Mouse (Mus musculus) liver, embryonic 14.5 days (tissue): Measurements from ENCODE around the gene P3h2. TPM values are rescaled to one million over a fixed set of nuclear protein-coding genes. Genes with fewer than 3 reads are reported as not detected.
A peak's percentile ranks its signal among the peaks of the same experiment; 100 is the strongest.

Experiments used
- ATAC-seq: fragments of 200-750 bp; cut with Nextera tagmentation; 2 replicates; pipeline ENCODE4 v1.8.0; 2017; ENCODE audit warnings: moderate number of reproducible peaks, mild to moderate bottlenecking, moderate library complexity; ENCODE audit not compliant: insufficient read depth
- DNase-seq, 3 experiments: peaks; one replicate each; pipeline ENCODE4 v3.0.0-alpha.2; 2012 to 2013; ENCODE audit warnings: low read depth in 3 of 3, low spot score in 3 of 3
- H3K27ac ChIP-seq: fragments of 300-500 bp; sonication (generic); 2 replicates; pipeline ENCODE4 v1.5.1; 2014; ENCODE audit warnings: moderate library complexity, mild to moderate bottlenecking, control low read depth, inconsistent platforms
- H3K27me3 ChIP-seq: fragments of 300-500 bp; sonication (generic); 2 replicates; pipeline ENCODE4 v1.6.1; 2014; ENCODE audit warnings: mild to moderate bottlenecking, low read length, moderate library complexity; ENCODE audit not compliant: control insufficient read depth, insufficient read depth
- H3K36me3 ChIP-seq: fragments of 300-500 bp; sonication (generic); replicated peaks from 2 replicates; pipeline ENCODE4 v1.6.1; 2014; ENCODE audit warnings: low read depth; ENCODE audit not compliant: control insufficient read depth, insufficient read depth
- H3K4me1 ChIP-seq, 2 experiments: fragments of 200-500 bp in 1 of 2; fragments of 300-500 bp in 1 of 2; sonication (generic) in 1 of 2; replicated peaks; 2 replicates each; pipeline ENCODE4 v1.6.1; 2012 to 2014; ENCODE audit warnings: antibody characterized with exemption in 1 of 2, inconsistent platforms in 1 of 2, low read length in 1 of 2; ENCODE audit not compliant: control insufficient read depth in 2 of 2, insufficient read depth in 2 of 2
- H3K4me2 ChIP-seq: fragments of 300-500 bp; sonication (generic); 2 replicates; pipeline ENCODE4 v1.6.1; 2014; ENCODE audit warnings: low read depth, mild to moderate bottlenecking, control low read depth, moderate library complexity
- H3K4me3 ChIP-seq, 2 experiments: fragments of 200-500 bp in 1 of 2; fragments of 300-500 bp in 1 of 2; sonication (generic) in 1 of 2; 2 replicates each; pipeline ENCODE4 v1.5.1; 2012 to 2014; ENCODE audit warnings: low read depth in 2 of 2, low read length in 2 of 2, mild to moderate bottlenecking in 2 of 2, control low read depth in 1 of 2, inconsistent platforms in 1 of 2, moderate library complexity in 1 of 2; ENCODE audit not compliant: insufficient read depth in 1 of 2
- H3K9ac ChIP-seq: fragments of 300-500 bp; sonication (generic); replicated peaks from 2 replicates; pipeline ENCODE4 v1.6.1; 2014; ENCODE audit warnings: mild to moderate bottlenecking, control low read depth, moderate library complexity
- H3K9me3 ChIP-seq: fragments of 300-500 bp; sonication (generic); 2 replicates; pipeline ENCODE4 v1.6.1; 2016; ENCODE audit warnings: low read length, mixed read lengths; ENCODE audit not compliant: control insufficient read depth
- CTCF ChIP-seq: IDR thresholded peaks from 2 replicates; pipeline ENCODE4 v1.5.1; 2016; ENCODE audit warnings: antibody characterized with exemption, low read depth, control low read depth
- EP300 ChIP-seq: IDR thresholded peaks from 2 replicates; pipeline ENCODE4 v1.6.1; 2016; ENCODE audit warnings: antibody characterized with exemption, low read depth
- WGBS: fragments of 180-500 bp; shearing (Covaris S2); extraction: QIAGEN DNeasy Blood & Tissue Kit; methylation state at CpG from one replicate; pipeline ENCODE4 v1.1.7; 2014; ENCODE audit not compliant: insufficient replicate concordance; 5-methylcytosine and 5-hydroxymethylcytosine counted together
- polyA plus RNA-seq, 2 experiments: library from polyadenylated mRNA; depleted of rRNA in 1 of 2; stranded (reverse) in 1 of 2; unstranded in 1 of 2; fragments of >200 nt; fragmentation: Nextera tagmentation in 1 of 2; extraction: Ambion mirVana in 1 of 2; gene quantifications; 2 replicates each; pipeline versions ENCODE4 v1.2.1 to v1.2.3; 2012 to 2014

P3h2 gene
- polyA plus RNA-seq, 2 experiments: 0.86 to 0.89 TPM

DNA sequence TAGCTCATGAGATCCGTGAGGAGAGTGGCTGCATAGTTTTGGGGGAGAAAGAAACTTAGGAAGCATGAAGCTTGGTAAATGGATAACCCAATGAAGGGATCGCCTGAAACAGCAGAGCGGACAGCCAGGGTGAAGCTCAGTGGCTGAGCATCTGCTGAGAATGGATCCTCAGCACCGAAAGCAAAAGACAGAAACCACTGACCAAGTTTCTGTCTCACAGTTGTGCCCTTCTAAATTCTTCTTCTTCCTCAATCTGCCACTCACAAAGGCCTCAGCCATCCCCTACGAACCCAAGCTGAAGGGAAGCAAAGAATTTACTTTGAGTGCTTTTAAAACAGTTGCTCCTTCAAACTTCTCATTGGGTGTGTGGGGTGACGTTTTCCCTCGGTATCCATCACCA, 134.3 kb downstream of the P3h2 start:
- WGBS: 52% methylated on average over 7 of the region's 7 CpGs
- TF ChIP-seq EP300 (no peak), CTCF (no peak)
- no peak overlapping the region for H3K4me2 ChIP-seq

DNA sequence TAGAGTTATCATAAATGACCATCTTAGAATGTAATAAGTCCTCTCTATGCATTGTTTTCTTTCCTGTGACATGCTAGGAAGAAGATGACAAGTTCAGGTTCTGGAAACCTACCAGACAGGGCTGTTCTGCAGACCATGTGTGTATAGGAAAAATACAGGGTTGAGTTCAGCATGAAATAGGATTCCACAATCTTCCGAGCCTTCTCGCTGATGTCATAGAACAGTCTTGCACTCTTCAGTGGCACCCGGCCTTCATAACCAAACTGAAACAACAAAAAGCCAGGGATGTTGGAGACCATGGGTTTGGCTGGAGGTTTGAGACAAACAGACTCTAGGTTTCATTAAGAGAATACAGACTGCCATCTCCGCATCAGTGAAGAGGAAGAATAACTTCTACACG, 134.9 kb downstream of the P3h2 start:
- ATAC-seq (no peak), DNase-seq (no peak)
- H3K27me3 ChIP-seq: no peaks in the 10 kb centered on the region
- no peak overlapping the region for H3K9ac ChIP-seq
- no peak overlapping the region for H3K27ac ChIP-seq
- 68% methylated on average over 5 of the region's 5 CpGs for WGBS
- no peaks in the 10 kb centered on the region for H3K36me3 ChIP-seq
- H3K4me2 ChIP-seq: no peak overlapping the region
- H3K4me1 ChIP-seq: no peaks in the 10 kb centered on the region
- no peak overlapping the region for H3K4me3 ChIP-seq
- H3K9me3 ChIP-seq: no peaks in the 10 kb centered on the region
- TF ChIP-seq CTCF (no peak), EP300 (no peak)

More for the DNA sequence above, 134.3 kb downstream of the P3h2 start:
- H3K36me3 ChIP-seq: no peaks in the 10 kb centered on the region
- H3K4me1 ChIP-seq: no peaks in the 10 kb centered on the region
- H3K9me3 ChIP-seq: no peaks in the 10 kb centered on the region
- no peaks in the 10 kb centered on the region for H3K27me3 ChIP-seq
- no peak overlapping the region for H3K9ac ChIP-seq
- ATAC-seq (no peak), DNase-seq (no peak)
- H3K4me3 ChIP-seq: no peak overlapping the region
- no peak overlapping the region for H3K27ac ChIP-seq

DNA sequence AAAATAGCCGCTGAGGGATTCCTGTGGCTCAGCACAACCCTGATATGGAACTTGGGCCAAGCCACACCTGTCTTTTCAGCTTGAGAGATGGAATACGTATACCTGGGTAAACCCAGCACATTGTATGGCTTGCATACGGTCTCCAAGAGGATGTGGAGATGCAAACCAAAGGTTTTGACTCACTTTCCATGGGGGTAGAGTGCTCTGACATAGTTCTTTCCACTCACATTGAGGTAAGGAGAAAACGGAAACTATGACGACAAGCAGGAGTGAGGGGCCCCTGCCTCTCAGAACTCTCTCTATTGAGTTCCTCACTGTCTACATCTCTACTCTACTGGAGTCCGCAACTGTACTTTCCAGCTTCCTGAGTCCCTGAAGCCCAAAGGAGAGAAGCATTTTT, 135.4 kb downstream of the P3h2 start:
- Histone ChIP-seq H3K4me3 (no peak overlapping the region), H3K27ac (no peak overlapping the region), H3K36me3 (no peaks in the 10 kb centered on the region), H3K4me2 (no peak overlapping the region), H3K9me3 (no peaks in the 10 kb centered on the region), H3K9ac (no peak overlapping the region), H3K27me3 (no peaks in the 10 kb centered on the region), H3K4me1 (no peaks in the 10 kb centered on the region)
- TF ChIP-seq EP300 (no peak), CTCF (no peak)
- no peak for ATAC-seq
- no peak for DNase-seq
- 71% methylated on average over 6 of the region's 6 CpGs for WGBS

DNA sequence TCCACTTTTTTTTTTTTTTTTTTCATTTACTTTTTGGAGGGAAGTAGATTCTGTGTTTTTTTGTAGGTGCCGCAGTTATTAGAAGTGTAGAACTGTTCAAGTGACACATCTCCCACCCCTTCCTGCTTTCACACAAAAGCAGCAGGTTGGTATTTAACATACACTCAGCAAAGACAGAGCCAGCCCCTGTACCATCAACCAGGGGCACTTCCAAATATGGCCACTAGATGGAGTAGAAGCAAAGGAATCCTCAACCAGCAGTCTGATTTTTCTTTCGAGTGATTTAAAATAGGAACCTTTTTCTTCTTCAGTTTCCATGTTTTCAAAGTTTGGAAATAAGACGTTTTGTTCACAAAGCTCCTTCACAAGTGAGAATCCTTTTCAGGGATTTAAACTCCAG, 138.3 kb downstream of the P3h2 start:
- no peak overlapping the region for H3K4me2 ChIP-seq
- no peak for ATAC-seq
- peak in 1 of 3 experiments; percentile 5 for DNase-seq
- no peak overlapping the region for H3K27ac ChIP-seq
- H3K4me1 ChIP-seq: no peaks in the 10 kb centered on the region
- no peaks in the 10 kb centered on the region for H3K27me3 ChIP-seq
- no peak overlapping the region for H3K9ac ChIP-seq
- H3K36me3 ChIP-seq: no peaks in the 10 kb centered on the region
- 17% methylated on average over 3 of the region's 3 CpGs for whole genome bisulfite sequencing
- no peak overlapping the region for H3K4me3 ChIP-seq
- H3K9me3 ChIP-seq: no peaks in the 10 kb centered on the region
- no peak for TF ChIP-seq EP300
- TF ChIP-seq CTCF: peak; percentile 76

DNA sequence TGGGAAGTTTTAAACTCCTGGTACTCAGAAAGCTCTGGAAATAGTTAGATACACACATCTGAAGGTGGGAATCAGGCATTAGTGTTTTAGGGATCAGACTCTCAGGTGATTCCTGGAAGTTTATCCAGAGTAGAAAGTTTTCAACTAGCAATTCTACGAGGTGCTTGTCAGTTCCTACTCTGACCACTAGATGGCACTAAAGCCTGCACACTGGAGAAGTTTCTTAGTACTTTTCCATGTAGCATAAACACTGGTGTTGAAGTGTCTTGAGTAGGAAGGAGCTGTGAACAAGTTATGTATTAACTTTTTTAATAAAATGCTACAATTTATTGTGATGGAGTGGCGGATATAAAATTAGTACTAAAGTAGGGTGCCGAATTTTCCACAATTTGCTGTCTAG, 141.7 kb downstream of the P3h2 start:
- no peaks in the 10 kb centered on the region for H3K4me1 ChIP-seq
- H3K27me3 ChIP-seq: no peaks in the 10 kb centered on the region
- no peak overlapping the region for H3K9ac ChIP-seq
- H3K4me2 ChIP-seq: no peak overlapping the region
- no peaks in the 10 kb centered on the region for H3K9me3 ChIP-seq
- H3K4me3 ChIP-seq: no peak overlapping the region
- DNase-seq (peak in 1 of 3 experiments; percentile 22), ATAC-seq (no peak)
- TF ChIP-seq CTCF (peak; percentile 79), EP300 (no peak)
- H3K27ac ChIP-seq: no peak overlapping the region
- no peaks in the 10 kb centered on the region for H3K36me3 ChIP-seq
- WGBS: 19% methylated on average over 3 of the region's 3 CpGs

DNA sequence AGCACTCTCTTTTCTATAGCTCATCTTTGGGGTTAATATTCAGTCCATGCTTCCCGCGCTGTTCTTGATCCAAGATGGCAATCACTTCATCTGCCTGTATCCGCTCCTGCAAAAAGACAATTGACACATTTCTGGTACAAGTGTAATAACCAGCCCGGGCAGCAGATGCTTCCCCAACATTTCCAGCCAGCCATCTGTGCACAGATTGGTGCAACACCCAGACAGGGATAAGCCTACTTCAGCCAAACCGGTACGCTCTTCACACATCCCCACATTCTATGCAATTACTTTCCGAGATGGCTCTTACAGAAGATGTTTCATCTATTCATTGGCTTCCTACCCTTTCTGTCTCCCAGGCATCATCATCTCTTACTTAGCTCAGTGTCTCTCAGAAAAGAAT, 145.2 kb downstream of the P3h2 start:
- H3K4me1 ChIP-seq: no peaks in the 10 kb centered on the region
- WGBS: 72% methylated on average over 7 of the region's 7 CpGs
- no peak for TF ChIP-seq CTCF
- TF ChIP-seq EP300: no peak
- DNase-seq (no peak), ATAC-seq (no peak)
- H3K4me3 ChIP-seq: no peak overlapping the region
- H3K9ac ChIP-seq: no peak overlapping the region
- no peaks in the 10 kb centered on the region for H3K27me3 ChIP-seq
- no peak overlapping the region for H3K27ac ChIP-seq
- no peaks in the 10 kb centered on the region for H3K9me3 ChIP-seq
- no peaks in the 10 kb centered on the region for H3K36me3 ChIP-seq
- H3K4me2 ChIP-seq: no peak overlapping the region
